Mouse (Mus musculus): Measurements from ENCODE around the gene Fbxl8. TPM values are rescaled to one million over a fixed set of nuclear protein-coding genes. Genes with fewer than 3 reads are reported as not detected.

Fbxl8 gene
- polyA plus RNA-seq, 2 experiments, result 0.75 to 1.0 TPM

- peak overlapping the region; percentile 78 to 89; a peak in 3 of 4 replicates for H3K4me3 ChIP-seq (ENCODE audit: insufficient read depth in 1 of 2, low read depth in 2 of 2, low read length in 2 of 2)
Observed at GRCm38 (mm10) chr8:105263244-105263912, 1.1 kb upstream of the Fbxl8 start.

GRCm38 (mm10) chr8:105265128-105265527 lies 680 bp downstream of the Fbxl8 start:
- ATAC-seq (ENCODE audit: insufficient read depth), result no peak
- Histone ChIP-seq H3K4me1 (replicated peaks; ENCODE audit: control insufficient read depth in 2 of 2, insufficient read depth in 2 of 2, low read length in 1 of 2) (peaks cover 6 to 16% of the 10 kb centered on the region in 2 experiments), H3K36me3 (replicated peaks; ENCODE audit: control insufficient read depth, insufficient read depth, low read depth) (no peaks in the 10 kb centered on the region), H3K9ac (replicated peaks) (peak overlapping the region; percentile 86), H3K27me3 (ENCODE audit: control insufficient read depth, insufficient read depth, low read length) (peaks cover 49% of the 10 kb centered on the region), H3K4me2 (ENCODE audit: low read depth) (peak overlapping the region; percentile 98), H3K4me3 (ENCODE audit: insufficient read depth in 1 of 2, low read depth in 2 of 2, low read length in 2 of 2) (peak overlapping the region; percentile 33 to 89; a peak in 3 of 4 replicates), H3K9me3 (ENCODE audit: control insufficient read depth, low read length) (no peaks in the 10 kb centered on the region), H3K27ac (no peak overlapping the region)
- no peak for TF ChIP-seq CTCF (IDR thresholded peaks at IDR 0.05; ENCODE audit: low read depth)
- no peak for TF ChIP-seq EP300 (IDR thresholded peaks at IDR 0.05; ENCODE audit: low read depth)
- no peak for DNase-seq (ENCODE audit: low read depth in 3 of 3, low spot score in 3 of 3)
- 8% methylated on average over 10 of the region's 10 CpGs for WGBS (ENCODE audit: insufficient replicate concordance)

More at GRCm38 (mm10) chr8:105263244-105263912, 1.1 kb upstream of the Fbxl8 start:
- Histone ChIP-seq H3K4me1 (replicated peaks; ENCODE audit: control insufficient read depth in 2 of 2, insufficient read depth in 2 of 2, low read length in 1 of 2) (peaks cover 6 to 16% of the 10 kb centered on the region in 2 experiments), H3K27ac (no peak overlapping the region), H3K9ac (replicated peaks) (no peak overlapping the region), H3K4me2 (ENCODE audit: low read depth) (peak overlapping the region; percentile 98), H3K27me3 (ENCODE audit: control insufficient read depth, insufficient read depth, low read length) (peaks cover 43% of the 10 kb centered on the region), H3K9me3 (ENCODE audit: control insufficient read depth, low read length) (no peaks in the 10 kb centered on the region), H3K36me3 (replicated peaks; ENCODE audit: control insufficient read depth, insufficient read depth, low read depth) (no peaks in the 10 kb centered on the region)
- ATAC-seq (ENCODE audit: insufficient read depth) (no peak), DNase-seq (ENCODE audit: low read depth in 3 of 3, low spot score in 3 of 3) (no peak)
- WGBS (ENCODE audit: insufficient replicate concordance), result 43% methylated on average over 16 of the region's 16 CpGs
- TF ChIP-seq EP300 (IDR thresholded peaks at IDR 0.05; ENCODE audit: low read depth) (no peak), CTCF (IDR thresholded peaks at IDR 0.05; ENCODE audit: low read depth) (no peak)

GRCm38 (mm10) chr8:105266775-105267174 lies 2.3 kb downstream of the Fbxl8 start:
- no peak for TF ChIP-seq EP300 (IDR thresholded peaks at IDR 0.05; ENCODE audit: low read depth)
- TF ChIP-seq CTCF (IDR thresholded peaks at IDR 0.05; ENCODE audit: low read depth), result no peak

GRCm38 (mm10) chr8:105268342-105269074 lies 4.1 kb downstream of the Fbxl8 start:
- Histone ChIP-seq H3K4me1 (replicated peaks; ENCODE audit: control insufficient read depth in 2 of 2, insufficient read depth in 2 of 2, low read length in 1 of 2) (peaks cover 6 to 11% of the 10 kb centered on the region in 2 experiments), H3K27me3 (ENCODE audit: control insufficient read depth, insufficient read depth, low read length) (peaks cover 74% of the 10 kb centered on the region), H3K9ac (replicated peaks) (no peak overlapping the region), H3K4me2 (ENCODE audit: low read depth) (peak overlapping the region; percentile 25), H3K27ac (no peak overlapping the region), H3K4me3 (ENCODE audit: insufficient read depth in 1 of 2, low read depth in 2 of 2, low read length in 2 of 2) (peak overlapping the region in 1 of 2 experiments; percentile 3; a peak in 2 of 4 replicates), H3K9me3 (ENCODE audit: control insufficient read depth, low read length) (no peaks in the 10 kb centered on the region), H3K36me3 (replicated peaks; ENCODE audit: control insufficient read depth, insufficient read depth, low read depth) (no peaks in the 10 kb centered on the region)
- ATAC-seq (ENCODE audit: insufficient read depth) (no peak), DNase-seq (ENCODE audit: low read depth in 3 of 3, low spot score in 3 of 3) (no peak)
- TF ChIP-seq EP300 (IDR thresholded peaks at IDR 0.05; ENCODE audit: low read depth) (no peak), CTCF (IDR thresholded peaks at IDR 0.05; ENCODE audit: low read depth) (no peak)
- WGBS (ENCODE audit: insufficient replicate concordance), result 5% methylated on average over 65 of the region's 65 CpGs

More at GRCm38 (mm10) chr8:105266775-105267174, 2.3 kb downstream of the Fbxl8 start:
- Histone ChIP-seq H3K9me3 (ENCODE audit: control insufficient read depth, low read length) (no peaks in the 10 kb centered on the region), H3K4me1 (replicated peaks; ENCODE audit: control insufficient read depth in 2 of 2, insufficient read depth in 2 of 2, low read length in 1 of 2) (peaks cover 6 to 12% of the 10 kb centered on the region in 2 experiments), H3K4me2 (ENCODE audit: low read depth) (no peak overlapping the region), H3K9ac (replicated peaks) (no peak overlapping the region), H3K27ac (no peak overlapping the region), H3K36me3 (replicated peaks; ENCODE audit: control insufficient read depth, insufficient read depth, low read depth) (no peaks in the 10 kb centered on the region), H3K27me3 (ENCODE audit: control insufficient read depth, insufficient read depth, low read length) (peaks cover 65% of the 10 kb centered on the region), H3K4me3 (ENCODE audit: insufficient read depth in 1 of 2, low read depth in 2 of 2, low read length in 2 of 2) (no peak overlapping the region)
- ATAC-seq (ENCODE audit: insufficient read depth) (no peak), DNase-seq (ENCODE audit: low read depth in 3 of 3, low spot score in 3 of 3) (no peak)
- 22% methylated on average over 13 of the region's 13 CpGs for WGBS (ENCODE audit: insufficient replicate concordance)

GRCm38 (mm10) chr8:105269075-105269458 lies 4.6 kb downstream of the Fbxl8 start:
- ATAC-seq (ENCODE audit: insufficient read depth), result no peak
- no peak for DNase-seq (ENCODE audit: low read depth in 3 of 3, low spot score in 3 of 3)
- Histone ChIP-seq H3K27ac (no peak overlapping the region), H3K4me1 (replicated peaks; ENCODE audit: control insufficient read depth in 2 of 2, insufficient read depth in 2 of 2, low read length in 1 of 2) (peaks cover 6 to 7% of the 10 kb centered on the region in 2 experiments), H3K27me3 (ENCODE audit: control insufficient read depth, insufficient read depth, low read length) (peaks cover 78% of the 10 kb centered on the region), H3K36me3 (replicated peaks; ENCODE audit: control insufficient read depth, insufficient read depth, low read depth) (no peaks in the 10 kb centered on the region), H3K4me3 (ENCODE audit: insufficient read depth in 1 of 2, low read depth in 2 of 2, low read length in 2 of 2) (peak overlapping the region in 1 of 2 experiments; percentile 39; a peak in 3 of 4 replicates), H3K9ac (replicated peaks) (no peak overlapping the region), H3K9me3 (ENCODE audit: control insufficient read depth, low read length) (no peaks in the 10 kb centered on the region), H3K4me2 (ENCODE audit: low read depth) (peak overlapping the region; percentile 25)
- TF ChIP-seq CTCF (IDR thresholded peaks at IDR 0.05; ENCODE audit: low read depth) (no peak), EP300 (IDR thresholded peaks at IDR 0.05; ENCODE audit: low read depth) (no peak)
- whole genome bisulfite sequencing (ENCODE audit: insufficient replicate concordance), result 7% methylated on average over 10 of the region's 10 CpGs
